Mouse (Mus musculus): ENCODE measurements around the gene Tmed9.
"Not testable (repeated sequence)": the region's sequence is repeated elsewhere in the genome, so short reads cannot be mapped to it uniquely, and the experiment has no call there.

The Tmed9 gene

DNA sequence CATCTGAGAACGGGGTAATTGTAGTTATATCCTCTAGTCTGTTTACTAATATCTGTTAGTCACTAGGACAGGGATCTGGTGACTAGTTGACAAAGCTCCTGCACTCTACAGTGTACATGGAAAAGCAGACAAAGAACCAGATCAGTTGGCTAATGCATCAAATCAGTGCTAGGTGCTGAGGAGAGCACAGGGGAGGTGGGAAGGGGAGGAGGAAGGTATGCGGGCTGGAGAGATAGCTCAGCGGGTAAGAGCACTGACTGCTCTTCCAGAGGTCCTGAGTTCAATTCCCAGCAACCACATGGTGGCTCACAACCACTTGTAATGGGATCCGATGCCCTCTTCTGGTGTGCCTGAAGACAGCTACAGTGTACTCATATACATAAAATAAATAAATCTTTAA, 5.0 kb upstream of the Tmed9 start:
- DNase-seq = not testable (repeated sequence)

DNA sequence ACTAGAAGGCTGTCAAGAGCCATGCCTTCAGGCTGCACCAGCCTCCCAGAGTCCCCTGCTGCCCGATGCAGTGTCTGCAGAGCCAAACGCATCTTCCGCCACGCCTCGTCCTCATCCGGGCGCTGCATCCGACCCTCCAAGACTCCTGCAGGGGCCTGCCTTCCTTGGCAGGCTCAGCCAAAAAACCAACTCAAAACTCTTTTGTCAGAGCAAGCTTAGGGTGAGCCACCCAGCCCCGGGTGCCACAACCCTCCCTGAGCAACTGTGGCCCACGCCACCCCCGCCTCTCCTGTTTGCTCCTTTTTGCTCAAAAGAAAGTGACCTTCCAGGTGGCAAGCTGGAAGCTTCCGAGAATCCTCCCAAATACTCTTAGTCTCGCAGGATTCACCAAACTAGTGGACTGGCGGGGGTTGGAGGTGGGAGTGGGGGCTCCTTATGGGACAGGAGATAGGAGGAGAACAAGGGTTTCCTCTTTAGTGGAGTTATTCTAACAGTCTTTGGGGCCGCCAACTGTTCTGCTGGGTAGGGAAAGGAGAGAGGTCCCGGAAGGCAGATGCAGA, 3.7 kb upstream of the Tmed9 start:
- DNase-seq = peak; percentile 52

DNA sequence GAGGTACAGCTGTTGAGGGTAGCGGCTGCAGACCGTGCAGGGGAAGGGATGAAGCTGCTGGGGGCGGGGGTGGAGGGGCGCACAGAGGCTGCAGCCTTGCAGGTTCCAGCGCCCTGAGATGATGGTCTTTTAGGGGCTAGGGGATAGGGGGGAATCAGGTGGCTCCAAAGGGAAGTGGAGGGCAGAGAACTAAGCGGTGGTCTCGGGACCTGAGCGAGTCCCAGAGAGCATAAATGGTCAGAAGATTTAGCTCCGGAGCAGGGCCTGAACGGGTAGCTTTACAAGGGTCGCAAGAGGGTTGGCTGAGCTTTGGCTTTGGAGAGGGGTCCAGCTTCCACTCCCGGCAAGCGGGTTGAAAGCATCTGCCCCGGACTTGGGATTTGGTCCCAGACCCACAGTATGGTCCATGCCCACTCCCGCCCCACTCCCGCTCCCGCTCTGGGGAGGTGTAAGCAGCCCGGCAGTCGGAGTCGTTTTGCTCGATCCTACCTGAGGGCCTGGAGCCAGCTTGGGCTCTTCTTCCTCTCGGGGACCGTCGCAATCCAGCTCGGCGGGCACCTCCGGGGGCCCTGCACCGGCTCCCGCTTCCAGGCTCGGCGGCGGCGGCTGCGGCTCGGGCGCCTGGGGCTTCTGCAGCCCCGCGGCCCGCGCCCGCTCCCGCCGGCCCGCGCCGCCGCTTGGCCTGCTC, 3.1 kb upstream of the Tmed9 start:
- peak; percentile 61 for DNase-seq

DNA sequence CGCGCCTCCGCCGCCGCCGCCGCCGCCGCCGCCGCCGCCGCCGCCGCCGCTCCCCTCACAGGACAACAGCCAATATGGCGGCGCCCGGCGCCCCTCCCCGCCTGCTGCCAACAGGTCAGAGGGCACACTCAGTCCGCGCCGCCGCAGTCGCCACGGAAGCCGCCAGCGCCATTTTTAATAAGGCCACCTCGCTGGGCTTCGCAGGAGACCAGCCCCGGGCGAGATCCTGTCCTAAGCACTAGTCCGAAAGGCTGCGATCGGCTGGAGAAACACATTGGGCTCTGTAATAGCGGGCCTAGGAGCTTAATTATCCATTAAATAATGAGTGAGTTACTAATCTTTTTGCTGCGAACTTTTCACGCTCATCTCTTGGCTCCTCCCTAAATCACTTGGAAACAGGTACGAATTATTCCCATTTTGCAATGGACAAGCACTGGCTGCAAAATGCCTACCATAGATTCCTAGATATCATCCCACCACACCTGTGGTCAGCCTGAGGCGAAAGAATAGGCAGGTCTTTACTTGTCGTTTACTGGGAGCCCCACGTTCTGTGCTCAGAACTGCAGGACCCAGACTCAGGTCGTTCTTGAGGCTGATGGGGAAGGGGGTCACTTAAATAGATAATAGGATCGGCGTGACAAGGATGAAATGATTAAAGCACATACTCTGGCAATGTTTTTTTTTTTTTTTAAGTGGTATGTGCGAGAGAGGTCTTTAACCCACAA, 2.3 kb upstream of the Tmed9 start, which contains the start of gene Fam193b:
TSS of gene Fam193b (minus strand) at position 94 of the 725 bp plus-strand sequence.
- DNase-seq = peak; percentile 93

DNA sequence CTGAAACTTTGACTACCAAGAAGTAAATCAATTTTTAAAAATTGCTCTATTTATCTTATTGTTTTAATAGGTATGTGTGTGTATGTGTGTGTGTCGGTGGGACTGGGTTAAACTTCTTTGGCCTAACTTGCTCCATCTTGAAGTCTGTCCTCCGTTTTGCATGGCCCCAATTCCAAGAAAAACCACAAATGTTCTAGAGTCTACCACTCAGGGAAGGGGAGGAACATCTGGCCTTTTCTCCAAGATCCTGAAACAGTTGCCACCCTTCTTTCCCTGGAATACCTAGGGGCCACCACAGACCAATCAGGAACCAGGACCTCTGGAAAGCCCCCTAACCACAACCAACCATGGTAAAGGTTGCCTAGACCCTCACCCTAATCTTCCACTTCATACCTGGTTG, 1.6 kb upstream of the Tmed9 start:
- no peak for DNase-seq

DNA sequence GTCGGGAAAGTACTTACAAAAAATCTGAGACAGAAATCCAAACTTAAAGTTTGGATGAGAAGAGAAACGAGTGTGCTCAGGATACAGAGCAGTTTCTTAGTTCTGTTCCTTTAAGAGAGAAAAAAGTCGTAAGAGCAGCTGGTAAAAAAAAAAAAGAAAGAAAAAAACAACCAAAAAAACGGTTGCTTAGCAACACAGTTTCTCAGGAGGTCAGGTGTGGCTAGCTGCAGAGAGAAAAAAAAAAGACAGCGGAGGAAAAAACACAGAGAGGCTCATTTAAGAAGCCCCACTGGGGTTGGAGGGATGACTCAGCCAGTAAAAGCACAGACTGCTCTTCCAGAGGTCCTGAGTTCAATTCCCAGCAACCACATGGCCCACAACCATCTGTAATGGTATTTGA, 789 bp downstream of the Tmed9 start:
- no peak for DNase-seq

DNA sequence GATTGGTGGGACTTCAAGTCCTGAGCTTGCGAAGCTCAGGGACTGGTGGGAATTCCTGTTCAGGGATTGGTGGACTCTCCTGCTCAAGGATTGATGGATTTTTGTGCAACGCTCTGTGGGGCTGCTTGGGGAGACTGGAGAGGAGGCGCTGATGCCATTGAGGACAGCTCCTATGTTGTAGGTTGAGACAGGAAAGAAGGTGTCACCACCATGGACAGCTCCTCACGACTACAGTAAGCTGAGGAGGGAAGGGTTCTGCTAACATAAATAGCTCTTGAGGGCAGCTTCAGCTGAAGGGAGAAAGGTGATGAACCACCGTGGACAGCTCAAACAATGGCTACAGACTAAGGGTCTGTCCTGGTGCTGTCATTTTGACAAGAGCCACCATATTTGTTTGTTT, 2.4 kb downstream of the Tmed9 start:
- no peak for DNase-seq

DNA sequence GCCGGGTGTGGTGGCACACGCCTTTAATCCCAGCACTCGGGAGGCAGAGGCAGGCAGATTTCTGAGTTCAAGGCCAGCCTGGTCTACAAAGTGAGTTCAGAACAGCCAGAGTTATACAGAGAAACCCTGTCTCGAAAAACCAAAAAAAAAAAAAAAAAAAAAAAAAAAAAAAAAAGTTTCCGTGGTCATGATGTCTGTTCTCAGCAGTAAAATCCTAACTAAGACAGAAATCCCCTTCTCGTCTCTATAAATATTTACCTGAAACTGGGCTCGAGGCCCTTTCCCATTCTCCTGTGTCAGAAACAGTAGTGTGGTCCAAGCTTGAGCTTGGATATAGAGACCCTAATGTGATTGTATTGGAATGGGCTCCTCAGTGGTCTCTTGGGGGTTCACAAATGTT, 3.3 kb downstream of the Tmed9 start:
- not testable (repeated sequence) for DNase-seq

DNA sequence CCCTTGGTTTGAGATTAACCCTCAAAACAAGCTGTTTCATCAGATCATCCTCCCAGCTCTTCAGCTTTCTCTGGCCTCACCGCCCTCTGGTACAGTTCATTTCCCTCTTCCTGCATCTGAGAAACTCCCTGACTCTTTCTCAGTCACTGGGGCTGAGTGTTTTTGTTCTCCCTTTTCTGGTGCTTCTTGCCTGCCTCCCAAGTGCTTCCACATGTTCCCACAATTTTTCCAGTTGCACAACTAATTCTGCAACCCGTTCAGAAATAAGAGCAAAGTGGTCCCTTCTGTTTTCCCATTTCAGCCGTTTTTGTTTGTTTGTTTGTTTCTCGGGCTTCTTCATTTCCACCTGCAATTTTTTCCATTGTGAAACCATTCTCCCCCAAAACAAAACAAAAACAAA, 4.6 kb downstream of the Tmed9 start:
- DNase-seq = no peak

DNA sequence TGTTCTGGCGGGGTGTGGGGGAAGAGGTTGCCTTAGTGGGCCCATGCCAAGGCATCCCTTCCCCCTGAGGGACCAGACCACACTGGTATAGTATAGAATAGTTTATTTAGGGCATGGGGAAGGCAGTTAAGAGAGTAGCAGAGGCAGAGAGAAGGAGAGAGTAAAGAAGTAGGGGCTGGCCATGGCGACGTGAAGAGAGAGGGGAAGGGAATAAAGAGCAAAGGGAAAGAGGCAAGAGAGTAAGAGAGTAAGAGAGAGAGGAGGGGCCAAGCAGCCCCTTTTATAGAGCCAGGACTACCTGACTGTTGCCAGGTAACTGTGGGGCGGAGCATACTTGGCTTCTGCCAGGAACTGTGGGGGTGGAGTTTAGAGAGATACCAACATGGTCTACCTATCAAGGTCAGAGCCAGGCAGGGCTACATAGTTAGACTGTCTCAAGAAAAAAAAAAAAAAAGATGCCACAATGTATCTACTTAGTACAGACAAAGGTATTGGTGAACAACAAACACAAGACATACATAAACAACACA, 18.5 kb downstream of the Tmed9 start:
- no peak for DNase-seq

DNA sequence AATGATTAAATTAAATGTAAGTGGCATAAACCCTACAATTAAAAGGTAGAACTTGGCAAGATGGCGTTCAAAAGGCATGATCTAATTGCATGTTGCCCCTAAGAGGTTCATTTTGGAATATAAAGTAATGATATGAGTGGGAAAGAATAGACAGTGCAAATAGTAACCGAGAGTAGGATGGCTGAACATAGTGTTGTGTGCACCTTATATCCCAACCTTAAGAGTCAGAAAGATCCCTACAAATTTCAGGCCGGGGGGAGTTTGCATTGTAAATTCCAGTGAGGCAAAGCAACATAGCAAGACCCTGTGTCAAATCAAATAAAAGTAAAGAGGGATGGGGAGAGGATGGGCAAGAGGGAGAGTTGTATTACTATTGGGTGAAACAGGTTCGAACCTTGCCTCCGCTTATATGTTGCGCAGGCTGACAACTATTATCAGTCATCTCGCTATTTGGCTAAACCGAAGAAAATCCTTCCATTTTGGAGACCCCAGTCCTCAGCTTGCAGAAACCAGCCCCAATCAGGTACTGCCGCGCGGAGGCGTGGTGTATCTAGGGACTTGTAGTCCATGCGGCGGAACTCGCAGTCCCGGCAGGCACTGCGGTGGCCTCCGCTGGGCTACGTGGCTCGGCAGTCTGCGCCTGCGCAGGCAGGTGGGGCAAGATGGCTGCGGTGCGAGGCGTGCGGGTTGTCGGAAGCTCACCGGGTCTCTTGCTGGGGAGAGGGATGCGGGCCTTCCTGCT, 19.2 kb downstream of the Tmed9 start:
- DNase-seq = peak; percentile 97

DNA sequence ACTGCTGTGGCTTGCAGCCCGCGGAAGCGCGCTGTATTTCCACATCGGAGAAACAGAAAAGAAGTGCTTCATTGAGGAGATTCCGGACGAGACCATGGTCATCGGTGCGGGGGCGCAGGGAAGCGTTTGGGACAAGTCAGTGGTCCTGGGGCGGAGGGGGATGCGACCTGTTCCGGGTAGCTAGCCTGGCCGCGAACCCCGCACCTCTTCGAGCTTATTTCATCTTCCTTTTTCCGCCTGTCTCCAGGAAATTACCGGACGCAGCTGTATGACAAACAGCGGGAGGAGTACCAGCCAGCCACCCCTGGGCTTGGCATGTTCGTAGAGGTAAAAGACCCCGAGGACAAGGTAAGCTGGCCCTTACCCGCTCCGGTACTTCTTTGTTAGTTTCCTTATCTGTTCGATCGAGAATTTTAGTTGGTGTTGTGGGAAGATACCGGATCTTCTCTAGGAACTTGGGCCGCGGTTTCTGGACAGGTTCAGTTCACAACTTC, 19.8 kb downstream of the Tmed9 start:
- DNase-seq = no peak

DNA sequence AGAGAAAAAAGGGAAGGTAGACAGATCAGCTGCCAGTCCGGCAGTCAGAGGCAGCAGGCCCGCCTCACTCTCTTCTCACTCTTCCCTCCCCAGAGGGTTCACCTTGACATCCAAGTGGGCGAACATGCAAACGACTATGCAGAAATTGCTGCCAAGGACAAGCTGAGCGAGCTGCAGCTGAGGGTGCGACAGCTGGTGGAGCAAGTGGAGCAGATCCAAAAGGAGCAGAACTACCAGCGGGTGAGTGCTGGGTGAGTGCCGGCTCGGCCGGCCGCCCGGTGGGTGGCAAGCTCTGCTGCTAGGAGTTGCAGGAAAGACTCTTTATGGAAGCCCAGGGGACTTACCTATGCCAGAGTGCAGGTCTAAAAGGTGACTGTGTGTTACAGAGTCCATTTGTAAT, 21.8 kb downstream of the Tmed9 start:
- peak; percentile 80 for DNase-seq

DNA sequence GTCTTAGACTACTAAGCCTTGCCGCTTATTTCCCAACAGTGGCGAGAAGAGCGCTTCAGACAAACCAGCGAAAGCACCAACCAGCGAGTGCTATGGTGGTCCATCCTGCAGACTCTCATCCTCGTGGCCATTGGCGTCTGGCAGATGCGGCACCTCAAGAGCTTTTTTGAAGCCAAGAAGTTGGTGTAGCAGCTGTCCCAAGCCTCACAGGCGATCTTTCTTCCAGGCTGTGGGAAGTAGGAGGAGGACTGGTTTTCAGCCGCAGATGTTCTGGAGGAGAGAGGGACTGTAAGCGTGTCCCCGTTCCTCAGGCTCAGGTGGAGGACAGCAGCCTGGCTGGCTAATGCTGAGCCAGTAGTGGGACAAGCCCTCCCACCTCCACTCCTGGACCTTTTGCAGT, 23.3 kb downstream of the Tmed9 start:
- DNase-seq = no peak

DNA sequence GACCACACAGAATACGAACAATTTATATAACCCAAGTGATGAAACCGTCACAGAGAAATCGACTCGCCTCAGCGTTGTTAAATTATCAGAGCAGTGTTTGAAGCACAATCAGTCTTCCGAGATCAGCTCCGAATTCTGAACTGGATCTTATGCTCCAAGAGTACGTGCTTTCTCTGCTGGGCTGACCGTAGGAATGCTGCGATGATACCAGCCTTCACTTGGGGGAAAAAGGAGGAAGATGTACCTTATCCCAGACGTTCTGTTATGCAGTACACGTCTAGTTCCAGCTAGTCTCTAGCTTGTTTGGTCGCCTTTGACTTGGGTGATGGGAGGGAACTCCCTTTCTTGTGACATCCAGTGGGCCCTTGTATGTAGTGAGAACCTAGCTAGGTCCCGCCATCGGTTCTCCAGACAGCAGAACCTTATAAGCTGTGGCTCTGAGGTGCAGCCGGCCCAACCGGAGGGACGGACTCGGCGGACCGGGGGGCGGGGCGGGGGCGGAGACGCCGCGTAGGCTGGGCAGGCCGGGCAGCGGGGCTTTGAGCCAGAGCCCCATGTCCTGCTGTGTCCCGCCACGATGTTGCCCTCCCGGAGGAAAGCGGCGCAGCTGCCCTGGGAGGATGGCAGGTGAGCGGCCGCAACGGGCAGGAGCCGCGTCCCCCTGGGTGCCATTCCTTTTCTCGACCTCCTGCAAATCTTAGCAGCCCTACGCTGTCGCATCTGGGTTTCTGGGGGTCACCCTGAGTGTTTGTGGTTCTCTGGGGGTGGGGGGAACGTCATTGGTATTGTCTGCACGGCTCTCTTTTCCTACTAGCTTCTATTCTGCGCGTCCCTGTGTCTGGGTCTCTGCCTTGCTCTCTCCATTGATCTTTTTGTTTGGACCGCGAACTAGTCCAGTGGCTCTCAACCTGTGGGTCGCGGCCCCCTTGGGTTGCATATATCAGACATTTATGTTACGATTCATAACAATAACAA, 26.3 kb downstream of the Tmed9 start, which contains the start of gene B4galt7:
TSS of gene B4galt7 (plus strand) at position 331 of the 975 bp plus-strand sequence.
- DNase-seq = peak; percentile 84

DNA sequence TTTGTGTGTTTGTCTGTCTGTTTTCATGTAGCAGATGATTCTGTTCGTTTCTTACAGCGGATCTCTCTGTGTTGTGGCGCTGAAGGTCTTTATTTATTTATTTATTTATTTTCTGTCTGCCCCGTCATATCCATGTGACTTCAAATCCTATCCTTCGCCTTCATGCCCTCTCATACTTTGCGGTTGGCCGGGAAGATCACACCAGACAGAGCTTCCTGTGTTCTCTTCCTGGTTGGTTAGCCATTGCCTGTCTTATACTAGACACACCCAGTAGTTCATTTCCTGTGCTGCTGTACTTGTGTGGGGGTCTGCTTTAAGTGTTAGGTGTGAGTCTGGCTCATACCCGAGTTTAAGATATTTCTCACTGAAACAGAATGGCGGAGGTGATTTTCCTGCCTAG, 27.1 kb downstream of the Tmed9 start:
- DNase-seq = no peak

DNA sequence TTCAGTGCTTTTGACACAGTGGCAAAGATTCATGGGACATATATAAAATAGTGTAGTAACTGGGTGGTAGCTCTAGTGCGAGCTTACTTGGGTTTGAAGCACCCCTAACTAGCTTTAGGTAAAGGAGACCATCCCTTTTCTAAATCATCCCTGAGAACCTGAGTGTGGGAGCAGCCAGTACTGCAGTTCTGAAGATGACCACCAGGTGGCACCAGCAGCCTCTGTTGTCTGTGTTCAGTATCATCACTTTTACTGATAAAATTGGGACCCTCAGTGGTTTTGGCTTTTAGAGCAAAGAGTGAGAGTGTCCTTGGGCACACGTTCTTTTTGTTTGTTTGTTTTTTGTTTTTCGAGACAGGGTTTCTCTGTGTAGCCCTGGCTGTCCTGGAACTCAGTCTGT, 28.1 kb downstream of the Tmed9 start:
- DNase-seq = peak; percentile 62

DNA sequence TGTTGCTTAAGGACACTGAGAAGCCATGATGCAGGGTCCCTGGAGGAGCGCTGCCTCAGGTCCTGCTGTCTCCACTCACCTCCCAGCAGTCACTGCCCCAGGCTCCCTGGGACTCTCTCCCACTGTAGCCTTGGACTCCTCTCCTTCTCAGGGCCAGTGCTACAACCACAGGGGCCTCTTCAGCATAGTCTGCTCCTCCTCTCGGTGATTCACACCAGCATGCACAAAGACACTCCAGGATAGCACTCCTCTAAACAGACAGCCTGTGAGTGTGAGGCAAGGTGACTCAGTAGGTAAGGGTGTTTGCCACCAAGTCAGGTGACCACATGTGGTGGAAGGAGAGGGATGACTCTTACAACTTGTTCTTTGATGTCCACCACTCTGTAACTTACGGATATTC, 31.1 kb downstream of the Tmed9 start:
- DNase-seq = no peak

DNA sequence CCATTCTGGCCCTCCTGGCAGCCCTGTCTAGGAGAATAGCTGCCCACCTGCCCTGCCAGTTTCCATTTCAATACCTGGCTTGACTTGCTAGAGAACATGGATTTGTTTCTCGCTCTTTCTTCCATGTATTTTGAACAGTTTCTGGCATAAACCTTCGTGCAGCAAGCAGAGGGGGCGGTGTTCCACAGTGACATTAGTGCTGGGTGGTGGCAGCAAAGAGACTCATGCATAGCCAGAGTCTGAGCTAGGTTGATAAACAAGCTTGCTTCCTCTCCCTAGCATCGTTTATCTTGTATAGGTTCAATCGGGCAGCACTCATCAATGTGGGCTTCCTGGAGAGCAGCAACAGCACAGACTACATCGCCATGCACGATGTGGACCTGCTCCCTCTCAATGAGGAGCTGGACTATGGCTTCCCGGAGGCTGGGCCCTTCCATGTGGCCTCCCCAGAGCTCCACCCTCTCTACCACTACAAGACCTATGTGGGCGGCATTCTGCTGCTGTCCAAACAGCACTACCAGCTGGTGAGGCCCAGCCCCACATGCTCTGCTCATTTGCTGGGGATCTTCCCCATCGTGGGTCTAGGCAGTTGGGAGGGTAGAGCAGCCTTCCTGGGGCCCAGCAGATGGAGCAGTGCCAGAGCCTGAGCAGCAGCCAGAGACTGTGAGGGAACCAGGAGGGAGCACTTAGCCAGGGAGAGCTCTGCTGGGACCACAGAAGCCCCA, 33.5 kb downstream of the Tmed9 start:
- no peak for DNase-seq

DNA sequence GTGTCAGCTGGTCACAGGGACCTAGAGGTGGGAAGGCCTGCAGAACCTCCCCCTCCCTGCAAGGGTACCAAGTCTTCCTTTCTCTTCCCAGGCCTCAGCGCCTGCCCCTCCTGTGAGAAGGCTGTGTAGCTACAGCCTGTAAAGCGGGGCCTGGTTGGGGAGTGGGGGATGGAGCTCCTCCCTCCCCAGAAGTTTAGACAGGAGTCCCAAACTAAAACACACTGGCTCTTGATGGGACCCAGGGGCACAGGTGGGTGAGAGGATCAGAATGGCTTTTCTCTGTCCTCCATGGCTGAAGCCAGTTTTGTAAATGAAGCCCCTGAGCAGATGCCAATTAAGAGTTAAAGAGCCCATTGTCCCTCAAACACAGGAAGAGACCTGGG, 34.1 kb downstream of the Tmed9 start:
- DNase-seq = no peak

DNA sequence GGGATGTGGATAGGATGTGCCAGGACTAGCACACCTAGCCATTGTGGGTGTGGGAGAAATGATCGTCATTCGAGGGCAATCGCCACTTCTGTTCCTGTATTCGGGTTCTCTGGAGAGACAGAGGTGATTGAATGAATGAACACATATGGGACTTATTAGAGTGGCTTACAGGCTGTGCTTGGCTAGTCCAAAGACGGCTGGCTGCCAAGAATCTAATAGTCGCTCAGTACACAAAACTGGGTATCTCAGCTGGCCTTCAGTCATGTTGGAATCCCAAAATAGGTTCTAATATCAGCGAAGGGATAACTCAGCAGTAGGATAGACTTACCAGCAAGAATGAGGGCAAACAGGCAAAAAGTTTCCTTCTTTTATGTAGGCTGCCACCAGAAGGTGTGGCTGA, 38.5 kb downstream of the Tmed9 start:
- no peak for DNase-seq
